Mouse (Mus musculus): ENCODE measurements around the gene Rhof. TPM values are rescaled to one million over a fixed set of nuclear protein-coding genes. Genes with fewer than 3 reads are reported as not detected.

The Rhof gene
- polyA plus RNA-seq (2015; fragmentation: Nextera tagmentation; extraction: Ambion mirVana) = 16.7 and 19.3 TPM in 2 replicates

GRCm38 (mm10) chr5:123132308-123133071, at the start of gene Rhof:
Gene Rhof (minus strand): TSS chr5:123132692.
- Histone ChIP-seq H3K4me3 (peak within 1 kb of the TSS; percentile 47), H3K4me2 (peak within 1 kb of the TSS; percentile 99), H3K36me3 (no peaks in the 10 kb centered on the region; the same call in 1 of the 2 replicates), H3K4me1 (replicated peaks) (peaks cover 61% of the 10 kb centered on the region), H3K9me3 (no peaks in the 10 kb centered on the region), H3K9ac (peak within 1 kb of the TSS; percentile 62), H3K27ac (replicated peaks) (peak within 1 kb of the TSS; percentile 100), H3K27me3 (no peaks in the 10 kb centered on the region)
- 3% methylated on average over 44 of the region's 44 CpGs for WGBS
- peak; percentile 43; the same call in 1 of the 2 replicates for ATAC-seq (ENCODE audit: low FRiP score, low read depth)

GRCm38 (mm10) chr5:123181536-123181935, 49.0 kb upstream of the Rhof start:
- Histone ChIP-seq H3K4me2 (no peak overlapping the region), H3K27ac (replicated peaks) (no peak overlapping the region), H3K4me1 (replicated peaks) (0 out of 2 replicates have a peak, but pooled peaks cover 3% of the 10 kb centered on the region), H3K36me3 (no peaks in the 10 kb centered on the region), H3K4me3 (no peak overlapping the region), H3K9ac (no peak overlapping the region), H3K9me3 (no peaks in the 10 kb centered on the region), H3K27me3 (no peaks in the 10 kb centered on the region)
- ATAC-seq (ENCODE audit: low FRiP score, low read depth) = no peak
- WGBS = 81% methylated on average over 6 of the region's 6 CpGs

GRCm38 (mm10) chr5:123180390-123180789, 47.9 kb upstream of the Rhof start:
- Histone ChIP-seq H3K9me3 (no peaks in the 10 kb centered on the region), H3K9ac (no peak overlapping the region), H3K4me1 (replicated peaks) (no peaks in the 10 kb centered on the region), H3K27me3 (no peaks in the 10 kb centered on the region), H3K36me3 (no peaks in the 10 kb centered on the region), H3K27ac (replicated peaks) (no peak overlapping the region), H3K4me3 (no peak overlapping the region), H3K4me2 (no peak overlapping the region)
- WGBS = 91% methylated on average over 15 of the region's 15 CpGs
- no peak for ATAC-seq (ENCODE audit: low FRiP score, low read depth)

- H3K36me3 ChIP-seq = no peaks in the 10 kb centered on the region
- no peak for ATAC-seq (ENCODE audit: low FRiP score, low read depth)
- WGBS = 93% methylated on average over 5 of the region's 5 CpGs
These were observed 46.3 kb upstream of the Rhof start for GRCm38 (mm10) chr5:123178792-123179191.

GRCm38 (mm10) chr5:123171646-123172350, 39.3 kb upstream of the Rhof start:
- 10% methylated on average over 22 of the region's 22 CpGs for WGBS

More at GRCm38 (mm10) chr5:123178792-123179191, 46.3 kb upstream of the Rhof start:
- Histone ChIP-seq H3K4me3 (no peak overlapping the region), H3K9ac (no peak overlapping the region), H3K27ac (replicated peaks) (no peak overlapping the region), H3K27me3 (no peaks in the 10 kb centered on the region), H3K9me3 (no peaks in the 10 kb centered on the region), H3K4me1 (replicated peaks) (no peaks in the 10 kb centered on the region), H3K4me2 (no peak overlapping the region)

GRCm38 (mm10) chr5:123170365-123170764, 37.9 kb upstream of the Rhof start:
- no peak for ATAC-seq (ENCODE audit: low FRiP score, low read depth)
- H3K9ac ChIP-seq = no peak overlapping the region
- 73% methylated on average over 9 of the region's 9 CpGs for WGBS
- H3K4me1 ChIP-seq (replicated peaks) = peaks cover 14% of the 10 kb centered on the region
- H3K27ac ChIP-seq (replicated peaks) = no peak overlapping the region
- H3K36me3 ChIP-seq = peaks cover 15% of the 10 kb centered on the region
- H3K4me2 ChIP-seq = no peak overlapping the region
- H3K9me3 ChIP-seq = no peaks in the 10 kb centered on the region
- H3K27me3 ChIP-seq = no peaks in the 10 kb centered on the region
- no peak overlapping the region for H3K4me3 ChIP-seq

More at GRCm38 (mm10) chr5:123171646-123172350, 39.3 kb upstream of the Rhof start:
- H3K4me3 ChIP-seq = 0 out of 2 replicates have a peak overlapping the region, but pooled peaks have one; percentile 10
- no peak overlapping the region for H3K9ac ChIP-seq
- H3K36me3 ChIP-seq = peaks cover 2% of the 10 kb centered on the region; the same call in 1 of the 2 replicates
- peak overlapping the region; percentile 48 for H3K4me2 ChIP-seq
- H3K27me3 ChIP-seq = no peaks in the 10 kb centered on the region
- H3K27ac ChIP-seq (replicated peaks) = no peak overlapping the region
- no peaks in the 10 kb centered on the region for H3K9me3 ChIP-seq
- ATAC-seq (ENCODE audit: low FRiP score, low read depth) = peak; percentile 64
- peaks cover 14% of the 10 kb centered on the region for H3K4me1 ChIP-seq (replicated peaks)

- Histone ChIP-seq H3K9ac (no peak within 1 kb of the TSS), H3K27ac (replicated peaks) (no peak within 1 kb of the TSS), H3K27me3 (no peaks in the 10 kb centered on the region), H3K4me1 (replicated peaks) (peaks cover 14% of the 10 kb centered on the region), H3K9me3 (no peaks in the 10 kb centered on the region), H3K4me2 (no peak within 1 kb of the TSS), H3K36me3 (peaks cover 20% of the 10 kb centered on the region), H3K4me3 (no peak within 1 kb of the TSS)
- no peak for ATAC-seq (ENCODE audit: low FRiP score, low read depth)
- WGBS = 86% methylated on average over 5 of the region's 5 CpGs
These were observed 36.8 kb upstream of the Rhof start, which contains the start of gene Psmd9 for GRCm38 (mm10) chr5:123169284-123169683. Gene Psmd9 (plus strand): TSS chr5:123169413.

GRCm38 (mm10) chr5:123167591-123167990, 35.1 kb upstream of the Rhof start:
- no peak overlapping the region for H3K4me2 ChIP-seq
- H3K27me3 ChIP-seq = no peaks in the 10 kb centered on the region
- H3K36me3 ChIP-seq = peaks cover 37% of the 10 kb centered on the region
- WGBS = 74% methylated on average over 5 of the region's 5 CpGs
- no peak overlapping the region for H3K27ac ChIP-seq (replicated peaks)
- peaks cover 14% of the 10 kb centered on the region for H3K4me1 ChIP-seq (replicated peaks)
- H3K4me3 ChIP-seq = no peak overlapping the region
- H3K9me3 ChIP-seq = no peaks in the 10 kb centered on the region
- ATAC-seq (ENCODE audit: low FRiP score, low read depth) = no peak
- no peak overlapping the region for H3K9ac ChIP-seq

GRCm38 (mm10) chr5:123166437-123166836, 33.9 kb upstream of the Rhof start:
- peaks cover 46% of the 10 kb centered on the region for H3K36me3 ChIP-seq
- H3K27me3 ChIP-seq = no peaks in the 10 kb centered on the region
- WGBS = 92% methylated on average over 10 of the region's 10 CpGs
- H3K4me2 ChIP-seq = no peak overlapping the region
- ATAC-seq (ENCODE audit: low FRiP score, low read depth) = no peak
- no peaks in the 10 kb centered on the region for H3K9me3 ChIP-seq
- H3K4me1 ChIP-seq (replicated peaks) = peaks cover 6% of the 10 kb centered on the region
- H3K27ac ChIP-seq (replicated peaks) = no peak overlapping the region
- no peak overlapping the region for H3K9ac ChIP-seq
- no peak overlapping the region for H3K4me3 ChIP-seq

GRCm38 (mm10) chr5:123162942-123163341, 30.4 kb upstream of the Rhof start:
- WGBS = 78% methylated on average over 9 of the region's 9 CpGs
- H3K9ac ChIP-seq = no peak overlapping the region
- H3K27ac ChIP-seq (replicated peaks) = no peak overlapping the region
- peaks cover 79% of the 10 kb centered on the region for H3K36me3 ChIP-seq
- no peak overlapping the region for H3K4me3 ChIP-seq
- H3K9me3 ChIP-seq = no peaks in the 10 kb centered on the region
- no peak overlapping the region for H3K4me2 ChIP-seq
- H3K4me1 ChIP-seq (replicated peaks) = no peaks in the 10 kb centered on the region
- H3K27me3 ChIP-seq = no peaks in the 10 kb centered on the region
- no peak for ATAC-seq (ENCODE audit: low FRiP score, low read depth)

- no peaks in the 10 kb centered on the region for H3K4me1 ChIP-seq (replicated peaks)
- 92% methylated on average over 14 of the region's 15 CpGs for WGBS
These were observed 27.8 kb upstream of the Rhof start for GRCm38 (mm10) chr5:123160341-123160740.

GRCm38 (mm10) chr5:123159866-123160265, 27.4 kb upstream of the Rhof start:
- Histone ChIP-seq H3K4me2 (no peak overlapping the region), H3K27me3 (no peaks in the 10 kb centered on the region), H3K9me3 (no peaks in the 10 kb centered on the region), H3K36me3 (peaks cover 81% of the 10 kb centered on the region), H3K4me1 (replicated peaks) (no peaks in the 10 kb centered on the region), H3K9ac (no peak overlapping the region), H3K4me3 (no peak overlapping the region), H3K27ac (replicated peaks) (no peak overlapping the region)
- no peak for ATAC-seq (ENCODE audit: low FRiP score, low read depth)
- WGBS = 95% methylated on average over 15 of the region's 15 CpGs

More at GRCm38 (mm10) chr5:123160341-123160740, 27.8 kb upstream of the Rhof start:
- no peaks in the 10 kb centered on the region for H3K27me3 ChIP-seq
- no peaks in the 10 kb centered on the region for H3K9me3 ChIP-seq
- no peak overlapping the region for H3K4me3 ChIP-seq
- no peak overlapping the region for H3K4me2 ChIP-seq
- ATAC-seq (ENCODE audit: low FRiP score, low read depth) = no peak
- peaks cover 78% of the 10 kb centered on the region for H3K36me3 ChIP-seq
- H3K9ac ChIP-seq = no peak overlapping the region
- no peak overlapping the region for H3K27ac ChIP-seq (replicated peaks)
